Comparison of ENCODE assay signal across 8 mouse cellular contexts in the genomic region with DNA sequence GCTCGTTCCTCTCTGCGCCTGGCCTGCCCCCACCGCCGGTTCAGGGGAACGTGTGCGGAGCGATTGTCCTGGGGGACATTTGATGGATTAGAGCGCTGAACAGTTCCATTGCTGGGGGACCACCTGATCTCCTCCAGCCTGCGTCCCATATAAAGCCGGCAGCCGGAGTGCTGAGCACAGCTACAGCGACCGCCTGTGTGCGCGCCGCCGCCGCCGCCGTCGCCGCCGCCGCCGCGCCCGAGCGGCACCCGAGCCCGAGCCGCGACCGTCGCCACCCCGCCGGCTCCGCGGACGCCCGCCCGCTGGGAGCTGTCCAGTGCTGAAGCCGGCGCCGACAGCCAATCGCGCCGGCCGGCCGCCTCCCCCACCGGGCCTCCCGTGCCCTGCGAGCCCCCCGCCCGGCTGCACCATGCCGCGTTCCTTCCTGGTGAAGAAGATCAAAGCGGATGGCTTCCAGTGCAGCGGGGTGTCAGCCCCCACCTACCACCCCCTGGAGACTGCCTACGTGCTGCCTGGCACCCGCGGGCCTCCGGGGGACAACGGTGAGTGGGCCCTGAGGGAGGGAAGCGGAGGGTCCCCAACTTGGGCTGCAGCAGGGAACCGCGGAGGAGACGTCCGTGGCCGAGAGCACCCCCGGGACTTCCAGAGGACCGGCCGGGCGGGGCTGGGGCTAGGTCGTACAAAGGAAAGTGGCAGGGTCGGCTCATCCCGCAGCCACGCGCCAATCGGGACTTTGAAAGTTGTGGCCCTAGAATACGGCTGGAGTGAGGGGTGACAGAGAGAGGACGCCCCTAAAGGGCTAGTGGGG. TPM values are rescaled to one million over a fixed set of nuclear protein-coding genes. Genes with fewer than 3 reads are reported as not detected.
DNase-seq lines count a peak whose midpoint lies in the region; ATAC-seq and TF ChIP-seq lines count a peak whose summit lies in the region.

No protein-coding gene starts in this region.

- H3K4me2 ChIP-seq in embryonic facial prominence, embryonic 13.5 days: peak overlapping the region; percentile 80
- peak overlapping the region; percentile 74 for H3K4me2 ChIP-seq in heart, embryonic 12.5 days
- peak overlapping the region; percentile 58 for H3K4me2 ChIP-seq in kidney, embryonic 14.5 days (replicated peaks; ENCODE audit: low read depth, low read length)
- peak overlapping the region; percentile 50 for H3K4me2 ChIP-seq in liver, postnatal 0 days (ENCODE audit: low read depth, low read length)
- H3K4me2 ChIP-seq in neural tube, embryonic 13.5 days: peak overlapping the region; percentile 95

- H3K36me3 ChIP-seq in embryonic facial prominence, embryonic 13.5 days: no peaks in the 10 kb centered on the region
- H3K36me3 ChIP-seq in heart, embryonic 12.5 days: no peaks in the 10 kb centered on the region
- no peaks in the 10 kb centered on the region for H3K36me3 ChIP-seq in kidney, embryonic 14.5 days (ENCODE audit: control insufficient read depth, insufficient read depth, low read length)
- no peaks in the 10 kb centered on the region for H3K36me3 ChIP-seq in liver, postnatal 0 days (replicated peaks; ENCODE audit: insufficient read depth, low read length)
- peaks cover 16% of the 10 kb centered on the region; the same call in 1 of the 2 replicates for H3K36me3 ChIP-seq in neural tube, embryonic 13.5 days

- peaks cover 18% of the 10 kb centered on the region for H3K4me1 ChIP-seq in embryonic facial prominence, embryonic 13.5 days
- H3K4me1 ChIP-seq in heart, embryonic 12.5 days (replicated peaks): peaks cover 20% of the 10 kb centered on the region
- H3K4me1 ChIP-seq in kidney, embryonic 14.5 days (ENCODE audit: control insufficient read depth, insufficient read depth, low read length): peaks cover 12% of the 10 kb centered on the region; the same call in 1 of the 2 replicates
- peaks cover 6% of the 10 kb centered on the region for H3K4me1 ChIP-seq in liver, postnatal 0 days (ENCODE audit: insufficient read depth)
- H3K4me1 ChIP-seq in neural tube, embryonic 13.5 days (replicated peaks): peaks cover 83% of the 10 kb centered on the region

- peak; percentile 72 for ATAC-seq in embryonic facial prominence, embryonic 13.5 days (ENCODE audit: insufficient number of reproducible peaks, insufficient read depth, low FRiP score, low TSS enrichment, low read depth)
- ATAC-seq in heart, embryonic 12.5 days (ENCODE audit: insufficient number of reproducible peaks, low FRiP score): peak; percentile 79
- ATAC-seq in kidney, embryonic 14.5 days (ENCODE audit: low FRiP score, low TSS enrichment): peak; percentile 93
- peak; percentile 84 for ATAC-seq in liver, postnatal 0 days
- ATAC-seq in neural tube, embryonic 13.5 days (ENCODE audit: low read depth): peak; percentile 85

- peaks cover 89% of the 10 kb centered on the region for H3K27me3 ChIP-seq in embryonic facial prominence, embryonic 13.5 days
- H3K27me3 ChIP-seq in heart, embryonic 12.5 days (replicated peaks): peaks cover 86% of the 10 kb centered on the region
- peaks cover 60% of the 10 kb centered on the region for H3K27me3 ChIP-seq in kidney, embryonic 14.5 days (ENCODE audit: control insufficient read depth, insufficient read depth, low read length)
- peaks cover 51% of the 10 kb centered on the region for H3K27me3 ChIP-seq in liver, postnatal 0 days (ENCODE audit: insufficient read depth, low read length)
- no peaks in the 10 kb centered on the region for H3K27me3 ChIP-seq in neural tube, embryonic 13.5 days

- DNase-seq in CD4-positive helper T cell, adult 2 months (ENCODE audit: low read depth, low spot score): peak; percentile 62
- DNase-seq in adrenal gland, postnatal 36 days: peak; percentile 89 to 95
- DNase-seq in liver, postnatal 0 days: peak; percentile 86
- DNase-seq in testis, postnatal 14 days (ENCODE audit: low spot score): peak; percentile 62

- no peak overlapping the region for H3K9ac ChIP-seq in embryonic facial prominence, embryonic 13.5 days
- H3K9ac ChIP-seq in heart, embryonic 12.5 days: no peak overlapping the region
- peak overlapping the region; percentile 4; the same call in 1 of the 2 replicates for H3K9ac ChIP-seq in kidney, embryonic 14.5 days (ENCODE audit: low read depth, low read length)
- H3K9ac ChIP-seq in liver, postnatal 0 days (replicated peaks): no peak overlapping the region
- H3K9ac ChIP-seq in neural tube, embryonic 13.5 days: peak overlapping the region; percentile 99

- H3K9me3 ChIP-seq in embryonic facial prominence, embryonic 13.5 days: no peaks in the 10 kb centered on the region
- no peaks in the 10 kb centered on the region for H3K9me3 ChIP-seq in heart, embryonic 12.5 days (replicated peaks)
- H3K9me3 ChIP-seq in kidney, embryonic 14.5 days (ENCODE audit: control insufficient read depth, low read length): no peaks in the 10 kb centered on the region
- no peaks in the 10 kb centered on the region for H3K9me3 ChIP-seq in liver, postnatal 0 days (ENCODE audit: low read length)
- H3K9me3 ChIP-seq in neural tube, embryonic 13.5 days: no peaks in the 10 kb centered on the region

- under 1% methylated on average over 81 of the region's 81 CpGs for WGBS in embryonic facial prominence, embryonic 13.5 days
- WGBS in heart, embryonic 12.5 days: 2% methylated on average over 76 of the region's 81 CpGs
- under 1% methylated on average over 75 of the region's 81 CpGs for whole genome bisulfite sequencing in kidney, embryonic 14.5 days
- 5% methylated on average over 41 of the region's 81 CpGs for WGBS in liver, postnatal 0 days (ENCODE audit: insufficient replicate concordance)
- under 1% methylated on average over 53 of the region's 81 CpGs for WGBS in neural tube, embryonic 13.5 days

- no peak overlapping the region for H3K27ac ChIP-seq in embryonic facial prominence, embryonic 13.5 days
- no peak overlapping the region for H3K27ac ChIP-seq in heart, embryonic 12.5 days (ENCODE audit: poor library complexity, severe bottlenecking)
- H3K27ac ChIP-seq in kidney, embryonic 14.5 days (ENCODE audit: low read depth, low read length): no peak overlapping the region
- H3K27ac ChIP-seq in liver, postnatal 0 days (ENCODE audit: low read depth): no peak overlapping the region
- peak overlapping the region; percentile 99 for H3K27ac ChIP-seq in neural tube, embryonic 13.5 days (replicated peaks)

- peak overlapping the region; percentile 42 for H3K4me3 ChIP-seq in embryonic facial prominence, embryonic 13.5 days
- H3K4me3 ChIP-seq in heart, embryonic 12.5 days: peak overlapping the region; percentile 44
- H3K4me3 ChIP-seq in kidney, embryonic 14.5 days (ENCODE audit: low read length): peak overlapping the region; percentile 30
- H3K4me3 ChIP-seq in liver, postnatal 0 days (ENCODE audit: low read depth, low read length): peak overlapping the region; percentile 22
- H3K4me3 ChIP-seq in neural tube, embryonic 13.5 days: peak overlapping the region; percentile 94

- TF ChIP-seq CTCF in liver, postnatal 0 days (IDR thresholded peaks at IDR 0.05; ENCODE audit: low read depth): no peak

- TF ChIP-seq EP300 in liver, postnatal 0 days (IDR thresholded peaks at IDR 0.05; ENCODE audit: low read depth): no peak

RNA-seq across cellular contexts. Expression of a gene that starts 0.5 kb away (rescaled TPM):
- 1 to 10 TPM in 1 of 2 experiments, under 1 TPM in 1; 0.13 to 1.1 TPM for total RNA-seq in adrenal gland, postnatal 36 days (2021)
- 0.12 and 0.17 TPM in 2 replicates for polyA plus RNA-seq in embryonic facial prominence, embryonic 13.5 days (2015; fragmentation: Nextera tagmentation; extraction: Ambion mirVana)
- 0.08 TPM in 1 of 2 replicates, not detected in the other for polyA plus RNA-seq in heart, embryonic 12.5 days (2016; fragmentation: Nextera tagmentation; extraction: Ambion mirVana)
- polyA plus RNA-seq in kidney, embryonic 14.5 days (2014; fragmentation: Nextera tagmentation; extraction: Ambion mirVana): not detected in 2 replicates
- polyA plus RNA-seq in liver, postnatal 0 days (2015; fragmentation: Nextera tagmentation; extraction: Ambion mirVana): not detected in 2 replicates
- polyA plus RNA-seq in neural tube, embryonic 13.5 days (2015; fragmentation: Nextera tagmentation; extraction: Ambion mirVana): 30.0 and 30.2 TPM in 2 replicates

RNA-seq across cellular contexts. Expression of a gene that starts 23.5 kb away (rescaled TPM):
- 100 to 1,000 TPM; 264 to 540 TPM for total RNA-seq in adrenal gland, postnatal 36 days (2021)
- polyA plus RNA-seq in embryonic facial prominence, embryonic 13.5 days (2015; fragmentation: Nextera tagmentation; extraction: Ambion mirVana): 9.7 and 10.6 TPM in 2 replicates
- polyA plus RNA-seq in heart, embryonic 12.5 days (2016; fragmentation: Nextera tagmentation; extraction: Ambion mirVana): 9.4 and 9.6 TPM in 2 replicates
- polyA plus RNA-seq in kidney, embryonic 14.5 days (2014; fragmentation: Nextera tagmentation; extraction: Ambion mirVana): 4.7 and 9.5 TPM in 2 replicates
- polyA plus RNA-seq in liver, postnatal 0 days (2015; fragmentation: Nextera tagmentation; extraction: Ambion mirVana): 8.2 and 8.7 TPM in 2 replicates
- 19.0 TPM in 2 replicates for polyA plus RNA-seq in neural tube, embryonic 13.5 days (2015; fragmentation: Nextera tagmentation; extraction: Ambion mirVana)

Comparison
In these comparisons a context has a peak if more than half of its experiments do, and no peak if none do; other contexts are left out.
1. H3K4me3 ChIP-seq: peak in every context shown above with its lines; median percentile 94 in neural tube, embryonic 13.5 days; 44 in heart, embryonic 12.5 days; 42 in embryonic facial prominence, embryonic 13.5 days; 30 in kidney, embryonic 14.5 days; 22 in liver, postnatal 0 days.
2. H3K9ac ChIP-seq: peak in kidney, embryonic 14.5 days (single experiment) and neural tube, embryonic 13.5 days (single experiment); none in embryonic facial prominence, embryonic 13.5 days (single experiment), heart, embryonic 12.5 days (single experiment) and liver, postnatal 0 days (single experiment).
3. RNA of a gene that starts 0.5 kb away (polyA plus RNA-seq): 30.0 to 30.2 TPM in neural tube, embryonic 13.5 days; 0.12 to 0.17 TPM in embryonic facial prominence, embryonic 13.5 days, 0.08 TPM in heart, embryonic 12.5 days, not detected in kidney, embryonic 14.5 days and not detected in liver, postnatal 0 days; every median in the first group is over 10 times any median in the second.
4. Peak in every context shown above with its lines, with median percentiles within 50 percentile points of each other: DNase-seq, ATAC-seq and H3K4me2 ChIP-seq.